Mouse (Mus musculus) gastrocnemius, postnatal 36 days (tissue): ENCODE data around the gene Ogfr. TPM values are rescaled to one million over a fixed set of nuclear protein-coding genes. Genes with fewer than 3 reads are reported as not detected.

Source experiments
- DNase-seq, 2 experiments: peaks; one replicate each; pipeline ENCODE4 v3.0.0; 2022
- intact Hi-C: fragments of 180-260 bp; cut with DNase I; formaldehyde crosslinking; loops from one replicate; pipeline ENCODE4 v1.15.1; 2025
- long read RNA-seq, 2 experiments: library from polyadenylated mRNA; stranded (forward); transcript quantifications; one replicate each; pipeline ENCODE4 v2.0.0; 2021
- total RNA-seq, 2 experiments: library from RNA; stranded (reverse); gene quantifications; 2 replicates each; pipeline ENCODE4 v1.2.3; 2021

Gene Ogfr
- 10 to 100 TPM; 20.4 to 21.4 TPM for total RNA-seq
- long read RNA-seq, experiment 1, transcript Ogfr-201 (7 exons, 2,449 nt): major isoform, 7 of 10 reads
- long read RNA-seq, experiment 1, partial matches to known transcripts: 0 of 10 reads
- long read RNA-seq, experiment 1, other reads (novel, unspliced or antisense): 3 of 10 reads
- long read RNA-seq, experiment 2, transcript Ogfr-201 (7 exons, 2,449 nt): major isoform, 13 of 23 reads
- long read RNA-seq, experiment 2, partial matches to known transcripts: 10 of 23 reads
- long read RNA-seq, experiment 2, other reads (novel, unspliced or antisense): 0 of 23 reads

- DNase-seq: peak; percentile 68 to 78
- intact Hi-C loops: no loop called here
Measured at GRCm38 (mm10) chr2:180589123-180589831, at the start of gene Ogfr. TSS of gene Ogfr (plus strand) at chr2:180589245.

- no peak for DNase-seq
- intact Hi-C loops: no loop called here
Measured at GRCm38 (mm10) chr2:180543675-180544074, 45.4 kb upstream of the Ogfr start.

GRCm38 (mm10) chr2:180545046-180545445 lies 44.0 kb upstream of the Ogfr start:
- DNase-seq: no peak
- intact Hi-C loops: no loop called here

GRCm38 (mm10) chr2:180547384-180548106 lies 41.5 kb upstream of the Ogfr start:
- intact Hi-C loops: no loop called here
- no peak for DNase-seq

- no peak for DNase-seq
Measured at GRCm38 (mm10) chr2:180552340-180552739, 36.7 kb upstream of the Ogfr start.

GRCm38 (mm10) chr2:180555219-180555618 lies 33.8 kb upstream of the Ogfr start:
- intact Hi-C loops: loop anchor here (5.0 kb wide), 1 partner anchor 83 kb away; no protein-coding TSS in a partner anchor
- DNase-seq: no peak

More at GRCm38 (mm10) chr2:180552340-180552739, 36.7 kb upstream of the Ogfr start:
- intact Hi-C loops: no loop called here

GRCm38 (mm10) chr2:180556470-180556869 lies 32.6 kb upstream of the Ogfr start:
- no peak for DNase-seq
- intact Hi-C loops: loop anchor here (5.0 kb wide), 1 partner anchor 84 kb away; no protein-coding TSS in a partner anchor

- no peak for DNase-seq
- intact Hi-C loops: no loop called here
Measured at GRCm38 (mm10) chr2:180560245-180560644, 28.8 kb upstream of the Ogfr start.

- intact Hi-C loops: no loop called here
- DNase-seq: no peak
Measured at GRCm38 (mm10) chr2:180562146-180562545, 26.9 kb upstream of the Ogfr start.

- no peak for DNase-seq
- intact Hi-C loops: no loop called here
Measured at GRCm38 (mm10) chr2:180563296-180563695, 25.7 kb upstream of the Ogfr start.

GRCm38 (mm10) chr2:180563841-180564240 lies 25.2 kb upstream of the Ogfr start:
- DNase-seq: no peak
- intact Hi-C loops: no loop called here

- DNase-seq: peak in 1 of 2 experiments; percentile 37
- intact Hi-C loops: loop anchor here (5.0 kb wide), 1 partner anchor 181 kb away; no protein-coding TSS in a partner anchor
Measured at GRCm38 (mm10) chr2:180566240-180566913, 22.7 kb upstream of the Ogfr start.

- intact Hi-C loops: loop anchor here (5.0 kb wide), 1 partner anchor 178 kb away; no protein-coding TSS in a partner anchor
- DNase-seq: peak; percentile 61 to 67
Measured at GRCm38 (mm10) chr2:180569028-180569643, 19.9 kb upstream of the Ogfr start.

- DNase-seq: no peak
- intact Hi-C loops: loop anchor here (5.0 kb wide), 1 partner anchor 224 kb away; no protein-coding TSS in a partner anchor
Measured at GRCm38 (mm10) chr2:180576482-180576881, 12.6 kb upstream of the Ogfr start.

- intact Hi-C loops: loop anchor here (1.0 to 5.0 kb wide), 2 partner anchors 105 to 226 kb away; no protein-coding TSS in a partner anchor
- DNase-seq: peak; percentile 34 to 56
Measured at GRCm38 (mm10) chr2:180578686-180579085, 10.4 kb upstream of the Ogfr start.

- DNase-seq: no peak
- intact Hi-C loops: loop anchor here (5.0 kb wide), 1 partner anchor 166 kb away; no protein-coding TSS in a partner anchor
Measured at GRCm38 (mm10) chr2:180581002-180581401, 8.0 kb upstream of the Ogfr start, which contains the start of gene Mrgbp. TSS of gene Mrgbp (plus strand) at chr2:180581304.

GRCm38 (mm10) chr2:180582481-180583153 lies 6.4 kb upstream of the Ogfr start:
- DNase-seq: peak; percentile 93 to 95
- intact Hi-C loops: loop anchor here (5.0 kb wide), 1 partner anchor 165 kb away; no protein-coding TSS in a partner anchor

- intact Hi-C loops: loop anchor here (5.0 kb wide), 1 partner anchor 164 kb away; no protein-coding TSS in a partner anchor
Measured at GRCm38 (mm10) chr2:180583154-180583507, 5.9 kb upstream of the Ogfr start.

GRCm38 (mm10) chr2:180588736-180589122 lies 316 bp upstream of the Ogfr start:
- DNase-seq: no peak
- intact Hi-C loops: no loop called here

More at GRCm38 (mm10) chr2:180583154-180583507, 5.9 kb upstream of the Ogfr start:
- DNase-seq: no peak
